Mouse (Mus musculus) heart, adult 2 months (tissue): ENCODE results near the gene Olfr1434.

Source experiments
- CTCF ChIP-seq: fragments of 200-600 bp; IDR thresholded peaks from 2 replicates; pipeline ENCODE4 v1.8.1; 2022; ENCODE audit warnings: antibody characterized with exemption, mild to moderate bottlenecking, moderate library complexity
- POLR2A ChIP-seq: fragments of 200-500 bp; IDR thresholded peaks from 2 replicates; pipeline ENCODE4 v1.6.1; 2011; ENCODE audit warnings: mild to moderate bottlenecking, low read depth, low read length, control low read depth; ENCODE audit not compliant: insufficient read depth

DNA sequence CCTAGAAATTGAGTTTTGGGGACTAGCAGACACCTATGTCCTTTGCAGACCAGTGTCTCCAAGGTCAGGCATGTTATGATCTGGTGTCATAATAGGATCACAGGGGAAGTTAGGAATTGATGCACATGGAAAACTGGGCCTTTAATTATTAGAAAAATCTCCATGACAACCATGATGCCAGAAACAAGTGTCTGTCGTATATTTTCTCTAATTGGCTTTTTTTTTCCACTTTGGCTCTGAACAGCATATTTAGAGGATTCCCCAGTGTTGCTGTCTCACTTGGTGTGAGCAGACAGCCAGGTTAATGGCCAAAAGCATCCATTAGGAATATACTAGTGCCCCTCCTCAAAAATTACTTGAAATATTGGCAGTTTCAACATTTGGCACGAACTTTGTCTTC, at the start of gene Olfr1434:
- no peak for TF ChIP-seq CTCF
- TF ChIP-seq POLR2A: no peak
